Mouse (Mus musculus) cerebellum, adult 2 months (tissue): ENCODE measurements around the gene Ppme1.

ENCODE experiments used
- CTCF ChIP-seq: fragments of 200-500 bp; IDR thresholded peaks from 2 replicates; pipeline ENCODE4 v1.5.1; 2011; ENCODE audit warnings: low read depth, mild to moderate bottlenecking, control low read depth, low read length, moderate library complexity, borderline replicate concordance; ENCODE audit not compliant: insufficient read depth
- POLR2A ChIP-seq: fragments of 200-500 bp; IDR thresholded peaks from 2 replicates; pipeline ENCODE4 v1.6.1; 2011; ENCODE audit warnings: low read length, control low read depth, borderline replicate concordance; ENCODE audit not compliant: insufficient read depth

DNA sequence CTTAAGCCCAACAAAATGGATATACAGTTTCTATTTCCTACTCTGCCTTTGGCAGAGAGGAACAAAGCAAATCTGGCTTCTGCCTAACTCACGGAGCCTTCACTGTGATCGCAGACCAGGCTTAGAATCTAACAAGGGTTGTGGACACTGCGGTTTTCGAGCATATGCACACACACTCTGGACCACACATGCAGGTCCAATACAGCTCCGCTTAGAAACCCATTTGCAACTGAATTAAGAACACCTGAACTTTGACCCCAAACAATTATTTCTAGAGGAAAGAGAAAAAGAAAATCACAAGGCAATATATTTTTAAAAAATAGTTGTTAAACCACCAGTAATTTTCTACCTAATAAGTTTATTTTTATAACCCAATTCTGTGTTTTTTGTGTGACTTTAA is 15.8 kb downstream of the Ppme1 start:
- TF ChIP-seq CTCF (no peak), POLR2A (no peak)
